Mouse (Mus musculus): ENCODE measurements at regions not wholly inside any gene's neighbourhood (a gene's known extent, or its start where the extent isn't known, plus 50 kb on each side); places are given as distances from the start of the nearest gene placed in this dataset.
A peak's percentile ranks its signal among the peaks of the same experiment; 100 is the strongest.

DNA sequence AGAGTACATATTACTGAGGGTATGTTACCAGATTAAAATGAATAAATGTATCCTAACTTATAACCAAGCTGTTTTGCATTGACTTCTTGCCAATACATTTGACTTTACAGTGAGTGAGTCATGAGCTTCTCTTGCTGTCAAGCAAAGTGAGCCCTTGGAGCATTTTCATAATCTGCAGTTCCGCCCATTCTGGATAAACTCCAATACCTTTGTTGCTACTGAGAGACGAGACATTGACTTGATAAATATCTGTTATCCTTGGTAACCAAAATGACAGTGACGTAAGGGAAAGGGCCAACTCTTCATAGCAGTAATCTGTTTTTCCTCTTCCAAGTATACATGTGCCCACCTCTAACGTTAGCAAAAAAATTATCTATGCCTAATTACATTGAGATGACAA is 923.0 kb downstream of the Grm8 start:
- no peaks in the 10 kb centered on the region for H3K4me1 ChIP-seq
- no peaks in the 10 kb centered on the region for H3K9me3 ChIP-seq
- no peak overlapping the region for H3K27ac ChIP-seq (replicated peaks)
- H3K27me3 ChIP-seq = no peaks in the 10 kb centered on the region
- no peaks in the 10 kb centered on the region for H3K36me3 ChIP-seq
- 57% methylated on average over 4 of the region's 4 CpGs for WGBS
- H3K9ac ChIP-seq (replicated peaks) = no peak overlapping the region
- H3K4me2 ChIP-seq (replicated peaks) = no peak overlapping the region
- ATAC-seq (replicated peaks) = peak; percentile 78
- H3K4me3 ChIP-seq = no peak overlapping the region

DNA sequence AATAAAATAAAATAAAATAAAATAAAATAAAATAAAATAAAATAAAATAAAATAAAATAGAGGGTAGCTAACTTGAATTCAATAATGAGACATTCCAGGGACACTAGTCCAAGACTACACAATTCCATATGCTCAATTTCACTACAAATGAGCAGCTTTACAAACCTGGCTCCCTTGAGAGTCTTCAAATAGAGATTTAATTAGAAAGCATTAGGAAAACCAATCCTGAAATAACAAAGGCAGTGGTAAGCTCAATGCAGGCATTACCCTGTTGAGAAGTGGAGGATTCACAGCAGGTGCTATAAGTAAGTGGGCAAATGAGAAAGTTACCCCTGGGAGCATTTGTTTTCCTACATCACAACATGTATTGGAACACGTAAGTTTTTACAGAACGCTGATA is 973.3 kb downstream of the Grm8 start:
- H3K36me3 ChIP-seq = no peaks in the 10 kb centered on the region
- 30% methylated on average over 2 of the region's 2 CpGs for WGBS

More for the DNA sequence above, 973.3 kb downstream of the Grm8 start:
- H3K9ac ChIP-seq (replicated peaks) = no peak overlapping the region
- H3K4me3 ChIP-seq = no peak overlapping the region
- no peaks in the 10 kb centered on the region for H3K9me3 ChIP-seq
- ATAC-seq (replicated peaks) = no peak
- H3K27me3 ChIP-seq = no peaks in the 10 kb centered on the region
- H3K4me2 ChIP-seq (replicated peaks) = no peak overlapping the region
- no peak overlapping the region for H3K27ac ChIP-seq (replicated peaks)
- no peaks in the 10 kb centered on the region for H3K4me1 ChIP-seq
